Mouse (Mus musculus): ENCODE results near the gene Olfr1338.

DNA sequence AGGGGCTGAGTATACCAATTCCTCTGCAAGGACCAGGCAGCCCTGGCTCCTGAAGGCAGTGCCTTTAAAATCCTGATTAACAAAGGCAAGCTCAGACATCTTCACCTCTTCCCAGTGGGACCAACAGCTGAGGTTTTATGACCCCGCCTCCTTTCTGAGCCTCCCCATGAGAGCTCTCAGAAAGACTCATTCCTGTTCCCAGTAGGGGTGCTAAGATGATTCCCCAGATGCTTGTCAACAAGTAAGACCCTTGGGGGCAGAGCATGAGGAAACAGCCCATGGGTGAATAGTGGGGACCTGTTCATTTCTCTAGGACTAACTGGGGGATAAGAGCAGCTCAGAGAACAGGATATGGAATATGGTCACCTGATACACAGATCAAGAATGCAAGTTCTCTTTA, at the start of gene Olfr1338:
- TF ChIP-seq POLR2A (IDR thresholded peaks at IDR 0.05; ENCODE audit: borderline replicate concordance, low read depth, low read length) (no peak), CTCF (IDR thresholded peaks at IDR 0.05; ENCODE audit: low read depth, low read length) (no peak)
